In genomic region chr17:24596471-24597183, GRCm38 (mm10) we compare ENCODE assay signal across 30 mouse cellular contexts. TPM values are rescaled to one million over a fixed set of nuclear protein-coding genes. Genes with fewer than 3 reads are reported as not detected.
A peak's percentile ranks its signal among the peaks of the same experiment; 100 is the strongest.
DNase-seq lines count a peak whose midpoint lies in the region; ATAC-seq and TF ChIP-seq lines count a peak whose summit lies in the region.
"Had no signal": no experiment of that assay in that cellular context is flagged by ENCODE, and none has a peak within 500 bp of the region (broad histone marks: within the 10 kb centered on the region; RNA-seq: fewer than 3 reads in every experiment).

No protein-coding gene starts in this region.

- no peak overlapping the region for H3K4me3 ChIP-seq in hindbrain, postnatal 0 days (ENCODE audit: low read length)
- no peak overlapping the region for H3K4me3 ChIP-seq in hindbrain, embryonic 14.5 days (replicated peaks; ENCODE audit: low read length)
- H3K4me3 ChIP-seq in midbrain, embryonic 14.5 days (replicated peaks; ENCODE audit: low read depth, low read length): no peak overlapping the region
- no peak overlapping the region for H3K4me3 ChIP-seq in kidney, adult 2 months (ENCODE audit: insufficient read depth, low read depth, low read length)
- H3K4me3 ChIP-seq: embryonic facial prominence, embryonic 10.5 days; embryonic facial prominence, embryonic 15.5 days; forebrain, embryonic 12.5 days; heart, embryonic 12.5 days; intestine, embryonic 15.5 days; midbrain, embryonic 10.5 days had no signal

- H3K4me2 ChIP-seq in hindbrain, postnatal 0 days (ENCODE audit: low read depth, low read length): no peak overlapping the region
- no peak overlapping the region for H3K4me2 ChIP-seq in hindbrain, embryonic 14.5 days (replicated peaks)
- H3K4me2 ChIP-seq in midbrain, embryonic 14.5 days (ENCODE audit: low read length): no peak overlapping the region
- H3K4me2 ChIP-seq: embryonic facial prominence, embryonic 15.5 days; forebrain, embryonic 12.5 days; heart, embryonic 12.5 days; intestine, embryonic 15.5 days had no signal

- no peak for ATAC-seq in hindbrain, postnatal 0 days
- no peak for ATAC-seq in hindbrain, embryonic 14.5 days (ENCODE audit: low FRiP score)
- no peak for ATAC-seq in midbrain, embryonic 14.5 days (ENCODE audit: low FRiP score, low TSS enrichment)
- ATAC-seq: CD4-positive, CD25-positive, alpha-beta regulatory T cell, adult 4 months; hindbrain, embryonic 16.5 days; intestine, embryonic 15.5 days; midbrain, embryonic 16.5 days had no signal

- no peaks in the 10 kb centered on the region for H3K9me3 ChIP-seq in hindbrain, postnatal 0 days (ENCODE audit: low read length)
- H3K9me3 ChIP-seq in hindbrain, embryonic 14.5 days (ENCODE audit: control insufficient read depth, low read length): no peaks in the 10 kb centered on the region
- H3K9me3 ChIP-seq in midbrain, embryonic 14.5 days (ENCODE audit: control insufficient read depth, low read length): no peaks in the 10 kb centered on the region
- H3K9me3 ChIP-seq: embryonic facial prominence, embryonic 10.5 days; embryonic facial prominence, embryonic 15.5 days; forebrain, embryonic 12.5 days; heart, embryonic 12.5 days; intestine, embryonic 15.5 days; midbrain, embryonic 10.5 days had no signal

- no peak for TF ChIP-seq POLR2A in kidney, adult 2 months (IDR thresholded peaks at IDR 0.05; ENCODE audit: low read depth, low read length)

- H3K27ac ChIP-seq in hindbrain, postnatal 0 days: 0 out of 2 replicates have a peak overlapping the region, but pooled peaks have one; percentile 20
- no peak overlapping the region for H3K27ac ChIP-seq in hindbrain, embryonic 14.5 days
- H3K27ac ChIP-seq in midbrain, embryonic 14.5 days (replicated peaks; ENCODE audit: low read depth, low read length): no peak overlapping the region
- H3K27ac ChIP-seq in kidney, adult 2 months (ENCODE audit: insufficient read depth, low read depth, low read length): no peak overlapping the region
- H3K27ac ChIP-seq: embryonic facial prominence, embryonic 10.5 days; embryonic facial prominence, embryonic 15.5 days; forebrain, embryonic 12.5 days; intestine, embryonic 15.5 days; liver, embryonic 14.5 days; midbrain, embryonic 10.5 days had no signal

- H3K36me3 ChIP-seq in hindbrain, postnatal 0 days (ENCODE audit: insufficient read depth, low read length): peaks cover 87% of the 10 kb centered on the region
- H3K36me3 ChIP-seq in hindbrain, embryonic 14.5 days (replicated peaks; ENCODE audit: control insufficient read depth, insufficient read depth): peaks cover 100% of the 10 kb centered on the region
- peaks cover 99% of the 10 kb centered on the region for H3K36me3 ChIP-seq in midbrain, embryonic 14.5 days (ENCODE audit: control insufficient read depth, insufficient read depth, low read length)
- H3K36me3 ChIP-seq in kidney, adult 2 months (ENCODE audit: control insufficient read depth, insufficient read depth, low read length): no peaks in the 10 kb centered on the region

- no peaks in the 10 kb centered on the region for H3K4me1 ChIP-seq in hindbrain, postnatal 0 days (ENCODE audit: insufficient read depth, low read length)
- no peaks in the 10 kb centered on the region for H3K4me1 ChIP-seq in hindbrain, embryonic 14.5 days (replicated peaks; ENCODE audit: control insufficient read depth, insufficient read depth, low read length)
- no peaks in the 10 kb centered on the region for H3K4me1 ChIP-seq in midbrain, embryonic 14.5 days (ENCODE audit: control insufficient read depth, insufficient read depth, low read length)
- H3K4me1 ChIP-seq in kidney, adult 2 months (ENCODE audit: control insufficient read depth, insufficient read depth, low read length): no peaks in the 10 kb centered on the region
- H3K4me1 ChIP-seq: embryonic facial prominence, embryonic 10.5 days; embryonic facial prominence, embryonic 15.5 days; forebrain, embryonic 12.5 days; heart, embryonic 12.5 days; intestine, embryonic 15.5 days; midbrain, embryonic 10.5 days had no signal

- WGBS in hindbrain, postnatal 0 days: 79% methylated on average over 19 of the region's 19 CpGs
- whole genome bisulfite sequencing in hindbrain, embryonic 14.5 days: 93% methylated on average over 19 of the region's 19 CpGs
- WGBS in midbrain, embryonic 14.5 days: 90% methylated on average over 19 of the region's 19 CpGs
- 83% methylated on average over 19 of the region's 19 CpGs for WGBS in kidney, adult 2 months

- no peak overlapping the region for H3K9ac ChIP-seq in hindbrain, postnatal 0 days (replicated peaks; ENCODE audit: low read length)
- H3K9ac ChIP-seq in hindbrain, embryonic 14.5 days: no peak overlapping the region
- H3K9ac ChIP-seq in midbrain, embryonic 14.5 days (replicated peaks; ENCODE audit: low read length): no peak overlapping the region
- H3K9ac ChIP-seq: embryonic facial prominence, embryonic 15.5 days; forebrain, embryonic 12.5 days; forebrain, postnatal 0 days; heart, embryonic 12.5 days; intestine, embryonic 15.5 days; liver, embryonic 14.5 days had no signal

- TF ChIP-seq CTCF in hindbrain, postnatal 0 days (IDR thresholded peaks at IDR 0.05; ENCODE audit: low read depth): no peak
- no peak for TF ChIP-seq CTCF in kidney, adult 2 months (conservative IDR thresholded peaks at IDR 0.05; ENCODE audit: insufficient read depth, insufficient read length, low read depth, low read length)

- H3K27me3 ChIP-seq in hindbrain, postnatal 0 days (ENCODE audit: insufficient read depth, low read length): no peaks in the 10 kb centered on the region
- H3K27me3 ChIP-seq in hindbrain, embryonic 14.5 days (ENCODE audit: control insufficient read depth, insufficient read depth, low read length): no peaks in the 10 kb centered on the region
- no peaks in the 10 kb centered on the region for H3K27me3 ChIP-seq in midbrain, embryonic 14.5 days (ENCODE audit: control insufficient read depth, insufficient read depth, low read length)
- no peaks in the 10 kb centered on the region for H3K27me3 ChIP-seq in kidney, adult 2 months (replicated peaks; ENCODE audit: control insufficient read depth, insufficient read depth, low read length)
- H3K27me3 ChIP-seq: embryonic facial prominence, embryonic 15.5 days; forebrain, embryonic 12.5 days; heart, embryonic 12.5 days; intestine, embryonic 15.5 days had no signal

- no peak for DNase-seq in hindbrain, postnatal 0 days (ENCODE audit: low spot score)
- DNase-seq in hindbrain, embryonic 14.5 days (ENCODE audit: low spot score): no peak
- DNase-seq in brain, adult 2 months (ENCODE audit: low read depth, low spot score): peak; percentile 96
- DNase-seq in cerebellum, adult 11-12 months: peak; percentile 94
- peak; percentile 95 for DNase-seq in cerebellum, adult 9-11 months
- no peak for DNase-seq in urinary bladder, postnatal 36 days (ENCODE audit: low spot score in 2 of 2)
- no peak for DNase-seq in midbrain, embryonic 14.5 days
- no peak for DNase-seq in kidney, adult 2 months
- DNase-seq: adrenal gland, postnatal 14 days; forebrain, postnatal 0 days; gastrocnemius, postnatal 10 days; heart, postnatal 10 days; kidney, adult 9 months; kidney, postnatal 10 days; liver; lung, adult 2 months; lung, postnatal 14 days; right cerebral cortex, postnatal 4 days; thymus, adult 2 months; thymus, postnatal 4 days had no signal

RNA-seq across cellular contexts. Expression of gene Tsc2, which starts 35.8 kb away (rescaled TPM):
- 98.0 and 114 TPM in 2 replicates for total RNA-seq in hindbrain, postnatal 0 days (2014; rRNA removed)
- polyA plus RNA-seq in hindbrain, postnatal 0 days (2015; fragmentation: Nextera tagmentation; extraction: Ambion mirVana): 45.7 and 51.2 TPM in 2 replicates
- 74.7 and 76.7 TPM in 2 replicates for polyA plus RNA-seq in hindbrain, embryonic 14.5 days (2014; fragmentation: Nextera tagmentation; extraction: Ambion mirVana)
- polyA plus RNA-seq in midbrain, embryonic 14.5 days (2014; fragmentation: Nextera tagmentation; extraction: Ambion mirVana): 79.5 and 89.5 TPM in 2 replicates
- 152 and 174 TPM in 2 replicates for polyA plus RNA-seq in kidney, adult 2 months (2012; rRNA removed)

RNA-seq across cellular contexts. Expression of gene Nthl1, which starts 35.9 kb away (rescaled TPM):
- total RNA-seq in hindbrain, postnatal 0 days (2014; rRNA removed): 4.2 and 5.6 TPM in 2 replicates
- 7.2 and 7.8 TPM in 2 replicates for polyA plus RNA-seq in hindbrain, postnatal 0 days (2015; fragmentation: Nextera tagmentation; extraction: Ambion mirVana)
- polyA plus RNA-seq in hindbrain, embryonic 14.5 days (2014; fragmentation: Nextera tagmentation; extraction: Ambion mirVana): 7.8 and 8.2 TPM in 2 replicates
- 6.5 and 8.9 TPM in 2 replicates for polyA plus RNA-seq in midbrain, embryonic 14.5 days (2014; fragmentation: Nextera tagmentation; extraction: Ambion mirVana)
- 13.6 and 15.8 TPM in 2 replicates for polyA plus RNA-seq in kidney, adult 2 months (2012; rRNA removed)

RNA-seq across cellular contexts. Expression of gene Pkd1, which starts 47.0 kb away (rescaled TPM):
- total RNA-seq in hindbrain, postnatal 0 days (2014; rRNA removed): 87.9 and 99.2 TPM in 2 replicates
- polyA plus RNA-seq in hindbrain, postnatal 0 days (2015; fragmentation: Nextera tagmentation; extraction: Ambion mirVana): 14.9 and 16.0 TPM in 2 replicates
- 28.4 and 30.4 TPM in 2 replicates for polyA plus RNA-seq in hindbrain, embryonic 14.5 days (2014; fragmentation: Nextera tagmentation; extraction: Ambion mirVana)
- polyA plus RNA-seq in midbrain, embryonic 14.5 days (2014; fragmentation: Nextera tagmentation; extraction: Ambion mirVana): 18.0 and 28.3 TPM in 2 replicates
- polyA plus RNA-seq in kidney, adult 2 months (2012; rRNA removed): 34.6 and 42.9 TPM in 2 replicates

RNA-seq across cellular contexts. Expression of gene Slc9a3r2, which starts 53.5 kb away (rescaled TPM):
- total RNA-seq in hindbrain, postnatal 0 days (2014; rRNA removed): 72.8 and 91.1 TPM in 2 replicates
- 57.6 and 60.6 TPM in 2 replicates for polyA plus RNA-seq in hindbrain, postnatal 0 days (2015; fragmentation: Nextera tagmentation; extraction: Ambion mirVana)
- 53.5 and 56.9 TPM in 2 replicates for polyA plus RNA-seq in hindbrain, embryonic 14.5 days (2014; fragmentation: Nextera tagmentation; extraction: Ambion mirVana)
- 36.7 and 39.2 TPM in 2 replicates for polyA plus RNA-seq in midbrain, embryonic 14.5 days (2014; fragmentation: Nextera tagmentation; extraction: Ambion mirVana)
- polyA plus RNA-seq in kidney, adult 2 months (2012; rRNA removed): 111 and 123 TPM in 2 replicates
- polyA plus RNA-seq: CD4-positive, CD25-positive, alpha-beta regulatory T cell, adult 4 months had no signal

Comparison
In these comparisons a context has a peak if more than half of its experiments do, and no peak if none do; other contexts are left out.
1. DNase-seq: peak in brain, adult 2 months (single experiment), cerebellum, adult 11-12 months (single experiment) and cerebellum, adult 9-11 months (single experiment); none in hindbrain, postnatal 0 days (single experiment), hindbrain, embryonic 14.5 days (single experiment), urinary bladder, postnatal 36 days (0 of 2), midbrain, embryonic 14.5 days (single experiment) and kidney, adult 2 months (single experiment).